ENCODE assay signal across 8 mouse cellular contexts in the genomic region with DNA sequence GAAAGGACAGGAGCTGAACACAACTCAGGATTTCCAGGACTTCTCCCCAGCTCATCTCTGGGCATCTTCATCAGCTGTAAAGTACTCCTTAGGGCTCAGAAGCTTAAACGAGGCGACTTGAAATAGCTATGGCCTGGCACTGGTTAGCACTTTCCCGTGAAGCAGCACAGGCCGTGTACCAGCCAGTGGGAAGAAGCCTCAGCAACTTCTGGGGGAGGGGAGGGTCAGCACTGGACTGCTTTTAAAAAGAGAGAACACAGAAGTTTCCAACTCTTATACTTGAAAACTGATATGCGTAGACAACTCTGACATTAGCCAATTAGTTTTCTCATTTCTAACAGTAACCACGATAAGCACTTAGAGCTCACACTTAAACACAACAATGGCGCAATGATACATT. TPM values are rescaled to one million over a fixed set of nuclear protein-coding genes. Genes with fewer than 3 reads are reported as not detected.
A peak's percentile ranks its signal among the peaks of the same experiment; 100 is the strongest.
DNase-seq lines count a peak whose midpoint lies in the region; ATAC-seq and TF ChIP-seq lines count a peak whose summit lies in the region.

No protein-coding gene starts in this region.

- no peaks in the 10 kb centered on the region for H3K4me1 ChIP-seq in kidney, embryonic 14.5 days (ENCODE audit: control insufficient read depth, insufficient read depth, low read length)
- peaks cover 19% of the 10 kb centered on the region; the same call in 1 of the 2 replicates for H3K4me1 ChIP-seq in embryonic facial prominence, embryonic 14.5 days (ENCODE audit: control insufficient read depth, insufficient read depth, low read length)
- H3K4me1 ChIP-seq in intestine, postnatal 0 days (replicated peaks; ENCODE audit: control insufficient read depth, insufficient read depth, low read length) = no peaks in the 10 kb centered on the region
- H3K4me1 ChIP-seq in midbrain, postnatal 0 days (ENCODE audit: insufficient read depth, low read length) = peaks cover 11% of the 10 kb centered on the region; the same call in 1 of the 2 replicates

- no peak overlapping the region for H3K9ac ChIP-seq in kidney, embryonic 14.5 days (ENCODE audit: low read depth, low read length)
- H3K9ac ChIP-seq in embryonic facial prominence, embryonic 14.5 days (ENCODE audit: low read depth, low read length) = 0 out of 2 replicates have a peak overlapping the region, but pooled peaks have one; percentile 87
- H3K9ac ChIP-seq in intestine, postnatal 0 days (ENCODE audit: low read depth, low read length) = no peak overlapping the region
- no peak overlapping the region for H3K9ac ChIP-seq in midbrain, postnatal 0 days (replicated peaks; ENCODE audit: low read length, poor library complexity, severe bottlenecking)

- no peaks in the 10 kb centered on the region for H3K36me3 ChIP-seq in kidney, embryonic 14.5 days (ENCODE audit: control insufficient read depth, insufficient read depth, low read length)
- no peaks in the 10 kb centered on the region for H3K36me3 ChIP-seq in embryonic facial prominence, embryonic 14.5 days (ENCODE audit: control insufficient read depth, insufficient read depth, low read length)
- H3K36me3 ChIP-seq in intestine, postnatal 0 days (ENCODE audit: control insufficient read depth, insufficient read depth) = no peaks in the 10 kb centered on the region
- H3K36me3 ChIP-seq in midbrain, postnatal 0 days (ENCODE audit: insufficient read depth, low read length) = no peaks in the 10 kb centered on the region

- no peaks in the 10 kb centered on the region for H3K27me3 ChIP-seq in kidney, embryonic 14.5 days (ENCODE audit: control insufficient read depth, insufficient read depth, low read length)
- no peaks in the 10 kb centered on the region for H3K27me3 ChIP-seq in embryonic facial prominence, embryonic 14.5 days (replicated peaks; ENCODE audit: control insufficient read depth, insufficient read depth, low read length)
- no peaks in the 10 kb centered on the region for H3K27me3 ChIP-seq in intestine, postnatal 0 days (replicated peaks; ENCODE audit: control insufficient read depth, insufficient read depth, low read length)
- H3K27me3 ChIP-seq in midbrain, postnatal 0 days (ENCODE audit: insufficient read depth, low read length) = no peaks in the 10 kb centered on the region

- ATAC-seq in kidney, embryonic 14.5 days (ENCODE audit: low FRiP score, low TSS enrichment) = no peak
- ATAC-seq in embryonic facial prominence, embryonic 14.5 days (ENCODE audit: low read depth) = no peak
- ATAC-seq in intestine, postnatal 0 days = no peak
- ATAC-seq in midbrain, postnatal 0 days (ENCODE audit: low FRiP score) = no peak

- no peak for TF ChIP-seq CTCF in intestine, postnatal 0 days (IDR thresholded peaks at IDR 0.05; ENCODE audit: low read depth)
- no peak for TF ChIP-seq CTCF in midbrain, postnatal 0 days (IDR thresholded peaks at IDR 0.05)

- no peak overlapping the region for H3K27ac ChIP-seq in kidney, embryonic 14.5 days (ENCODE audit: low read depth, low read length)
- H3K27ac ChIP-seq in embryonic facial prominence, embryonic 14.5 days (replicated peaks; ENCODE audit: low read depth, low read length) = no peak overlapping the region
- no peak overlapping the region for H3K27ac ChIP-seq in intestine, postnatal 0 days (ENCODE audit: low read depth, low read length)
- H3K27ac ChIP-seq in midbrain, postnatal 0 days (ENCODE audit: low read depth, low read length) = no peak overlapping the region

- H3K9me3 ChIP-seq in kidney, embryonic 14.5 days (ENCODE audit: control insufficient read depth, low read length) = no peaks in the 10 kb centered on the region
- H3K9me3 ChIP-seq in embryonic facial prominence, embryonic 14.5 days (ENCODE audit: control insufficient read depth, low read length) = no peaks in the 10 kb centered on the region
- no peaks in the 10 kb centered on the region for H3K9me3 ChIP-seq in intestine, postnatal 0 days (ENCODE audit: control insufficient read depth)
- H3K9me3 ChIP-seq in midbrain, postnatal 0 days (ENCODE audit: low read length) = no peaks in the 10 kb centered on the region

- H3K4me2 ChIP-seq in kidney, embryonic 14.5 days (replicated peaks; ENCODE audit: low read depth, low read length) = peak overlapping the region; percentile 58
- peak overlapping the region; percentile 67 for H3K4me2 ChIP-seq in embryonic facial prominence, embryonic 14.5 days (ENCODE audit: low read depth, low read length)
- peak overlapping the region; percentile 70 for H3K4me2 ChIP-seq in intestine, postnatal 0 days (replicated peaks; ENCODE audit: low read depth)
- peak overlapping the region; percentile 66 for H3K4me2 ChIP-seq in midbrain, postnatal 0 days (ENCODE audit: low read depth, low read length, poor library complexity, severe bottlenecking)

- H3K4me3 ChIP-seq in kidney, embryonic 14.5 days (ENCODE audit: low read length) = peak overlapping the region; percentile 49; the same call in 1 of the 2 replicates
- peak overlapping the region; percentile 69 for H3K4me3 ChIP-seq in embryonic facial prominence, embryonic 14.5 days (ENCODE audit: low read depth, low read length)
- H3K4me3 ChIP-seq in intestine, postnatal 0 days (ENCODE audit: low read depth, low read length) = peak overlapping the region; percentile 78; the same call in 1 of the 2 replicates
- H3K4me3 ChIP-seq in midbrain, postnatal 0 days (ENCODE audit: low read depth, low read length) = peak overlapping the region; percentile 92

- 30% methylated on average over 7 of the region's 7 CpGs for WGBS in kidney, embryonic 14.5 days
- 31% methylated on average over 7 of the region's 7 CpGs for WGBS in embryonic facial prominence, embryonic 14.5 days
- WGBS in intestine, postnatal 0 days = 44% methylated on average over 7 of the region's 7 CpGs
- WGBS in midbrain, postnatal 0 days = 54% methylated on average over 7 of the region's 7 CpGs

- DNase-seq in kidney, adult 18-20 months = no peak
- DNase-seq in embryonic facial prominence, embryonic 14.5 days (ENCODE audit: low spot score) = peak; percentile 37
- DNase-seq in midbrain, postnatal 0 days (ENCODE audit: low spot score) = peak; percentile 16
- no peak for DNase-seq in urinary bladder, postnatal 14 days (ENCODE audit: low spot score)
- DNase-seq in spleen, postnatal 10 days (ENCODE audit: low spot score in 2 of 2) = no peak
- DNase-seq in right cerebral cortex, postnatal 4 days = no peak

RNA-seq across cellular contexts. Expression of a gene that starts 2.5 kb away (rescaled TPM):
- polyA plus RNA-seq in kidney, embryonic 14.5 days (2014; fragmentation: Nextera tagmentation; extraction: Ambion mirVana) = 68.9 and 71.1 TPM in 2 replicates
- polyA plus RNA-seq in embryonic facial prominence, embryonic 14.5 days (2014; fragmentation: Nextera tagmentation; extraction: Ambion mirVana) = 119 and 128 TPM in 2 replicates
- polyA plus RNA-seq in intestine, postnatal 0 days (2015; fragmentation: Nextera tagmentation; extraction: Ambion mirVana) = 152 and 156 TPM in 2 replicates
- total RNA-seq in midbrain, postnatal 0 days (2014; rRNA removed) = 44.8 and 47.1 TPM in 2 replicates
- polyA plus RNA-seq in midbrain, postnatal 0 days (2015; fragmentation: Nextera tagmentation; extraction: Ambion mirVana) = 54.2 and 58.8 TPM in 2 replicates

Comparison
In these comparisons a context has a peak if more than half of its experiments do, and no peak if none do; other contexts are left out.
1. DNase-seq: peak in embryonic facial prominence, embryonic 14.5 days (single experiment) and midbrain, postnatal 0 days (single experiment); none in kidney, adult 18-20 months (single experiment), urinary bladder, postnatal 14 days (single experiment), spleen, postnatal 10 days (0 of 2) and right cerebral cortex, postnatal 4 days (single experiment).
2. Peak in every context shown above with its lines, with median percentiles within 50 percentile points of each other: H3K4me2 ChIP-seq and H3K4me3 ChIP-seq.